26 mouse cellular contexts compared by ENCODE assay signal in genomic region chr14:75182831-75183230, GRCm38 (mm10). TPM values are rescaled to one million over a fixed set of nuclear protein-coding genes. Genes with fewer than 3 reads are reported as not detected.
DNase-seq lines count a peak whose midpoint lies in the region; ATAC-seq and TF ChIP-seq lines count a peak whose summit lies in the region.
"Had no signal": no experiment of that assay in that cellular context is flagged by ENCODE, and none has a peak within 500 bp of the region (broad histone marks: within the 10 kb centered on the region; RNA-seq: fewer than 3 reads in every experiment).

No protein-coding gene starts in this region.

- H3K27me3 ChIP-seq in spleen, adult 2 months (ENCODE audit: control insufficient read depth, insufficient read depth, low read length), result no peaks in the 10 kb centered on the region
- H3K27me3 ChIP-seq in liver, embryonic 16.5 days (ENCODE audit: control insufficient read depth, insufficient read depth, low read depth, low read length), result no peaks in the 10 kb centered on the region
- H3K27me3 ChIP-seq in midbrain, embryonic 14.5 days (ENCODE audit: control insufficient read depth, insufficient read depth, low read length), result no peaks in the 10 kb centered on the region
- H3K27me3 ChIP-seq: heart, embryonic 12.5 days; hindbrain, embryonic 12.5 days; midbrain, embryonic 12.5 days had no signal

- H3K36me3 ChIP-seq in spleen, adult 2 months (ENCODE audit: control insufficient read depth, insufficient read depth, low read length), result peaks cover 3% of the 10 kb centered on the region; the same call in 1 of the 2 replicates
- no peaks in the 10 kb centered on the region for H3K36me3 ChIP-seq in liver, embryonic 16.5 days (ENCODE audit: control insufficient read depth, insufficient read depth)
- no peaks in the 10 kb centered on the region for H3K36me3 ChIP-seq in midbrain, embryonic 14.5 days (ENCODE audit: control insufficient read depth, insufficient read depth, low read length)
- H3K36me3 ChIP-seq: heart, embryonic 12.5 days; hindbrain, embryonic 12.5 days; midbrain, embryonic 12.5 days had no signal

- H3K9me3 ChIP-seq in liver, embryonic 16.5 days (replicated peaks; ENCODE audit: control insufficient read depth, low read length), result no peaks in the 10 kb centered on the region
- H3K9me3 ChIP-seq in midbrain, embryonic 14.5 days (ENCODE audit: control insufficient read depth, low read length), result no peaks in the 10 kb centered on the region
- H3K9me3 ChIP-seq: heart, embryonic 12.5 days; hindbrain, embryonic 12.5 days; midbrain, embryonic 12.5 days had no signal

- H3K4me3 ChIP-seq in spleen, adult 2 months (ENCODE audit: extremely low read depth, insufficient read depth, insufficient read length), result peak overlapping the region; percentile 4; the same call in 1 of the 2 replicates
- no peak overlapping the region for H3K4me3 ChIP-seq in brown adipose tissue, adult 24 weeks (ENCODE audit: insufficient read depth, low read depth, low read length)
- no peak overlapping the region for H3K4me3 ChIP-seq in liver, embryonic 16.5 days (ENCODE audit: low read depth, low read length)
- H3K4me3 ChIP-seq in midbrain, embryonic 14.5 days (replicated peaks; ENCODE audit: low read depth, low read length), result no peak overlapping the region
- H3K4me3 ChIP-seq: heart, embryonic 12.5 days; hindbrain, embryonic 12.5 days; midbrain, embryonic 12.5 days had no signal

- no peak for TF ChIP-seq POLR2A in spleen, adult 2 months (IDR thresholded peaks at IDR 0.05; ENCODE audit: low read depth, low read length)

- WGBS in spleen, adult 2 months, result 37% methylated on average over 5 of the region's 5 CpGs
- 58% methylated on average over 5 of the region's 5 CpGs for WGBS in liver, embryonic 16.5 days (ENCODE audit: insufficient replicate concordance)
- 89% methylated on average over 5 of the region's 5 CpGs for WGBS in midbrain, embryonic 14.5 days

- no peak for ATAC-seq in liver, embryonic 16.5 days (ENCODE audit: low read depth)
- ATAC-seq in midbrain, embryonic 14.5 days (ENCODE audit: low FRiP score, low TSS enrichment), result no peak
- ATAC-seq: activated CD4-positive, CD25-positive, alpha-beta regulatory T cell, adult 4 months; forebrain, embryonic 14.5 days had no signal

- TF ChIP-seq CTCF in spleen, adult 2 months (IDR thresholded peaks at IDR 0.05; ENCODE audit: extremely low read depth, insufficient read depth, insufficient read length, insufficient replicate concordance), result no peak

- H3K4me2 ChIP-seq in liver, embryonic 16.5 days (ENCODE audit: low read depth, low read length), result peak overlapping the region; percentile 17
- no peak overlapping the region for H3K4me2 ChIP-seq in midbrain, embryonic 14.5 days (ENCODE audit: low read length)
- H3K4me2 ChIP-seq: heart, embryonic 12.5 days; hindbrain, embryonic 12.5 days; midbrain, embryonic 12.5 days had no signal

- H3K9ac ChIP-seq in liver, embryonic 16.5 days (ENCODE audit: low read depth, low read length), result 0 out of 2 replicates have a peak overlapping the region, but pooled peaks have one; percentile 33
- no peak overlapping the region for H3K9ac ChIP-seq in midbrain, embryonic 14.5 days (replicated peaks; ENCODE audit: low read length)
- H3K9ac ChIP-seq: heart, embryonic 12.5 days; hindbrain, embryonic 12.5 days; midbrain, embryonic 12.5 days had no signal

- H3K27ac ChIP-seq in spleen, adult 2 months (ENCODE audit: insufficient read depth, low read length), result peak overlapping the region; percentile 73
- peak overlapping the region; percentile 50 for H3K27ac ChIP-seq in brown adipose tissue, adult 24 weeks (replicated peaks; ENCODE audit: low read depth, low read length)
- peak overlapping the region; percentile 62 for H3K27ac ChIP-seq in liver, embryonic 16.5 days (ENCODE audit: low read length)
- H3K27ac ChIP-seq in midbrain, embryonic 14.5 days (replicated peaks; ENCODE audit: low read depth, low read length), result no peak overlapping the region
- H3K27ac ChIP-seq: hindbrain, embryonic 12.5 days; kidney, postnatal 0 days; midbrain, embryonic 12.5 days had no signal

- no peak for DNase-seq in spleen, adult 2 months (ENCODE audit: low read depth in 1 of 2, low spot score in 2 of 2)
- no peak for DNase-seq in spleen, postnatal 14 days (ENCODE audit: low spot score in 2 of 2)
- DNase-seq in kidney, postnatal 10 days, result no peak
- no peak for DNase-seq in midbrain, embryonic 14.5 days
- no peak for DNase-seq in thymus, adult 18-20 months
- DNase-seq: adrenal gland, adult 8-10 months; B cell, adult 2 months; cerebellum, adult 9-10 months; heart, postnatal 10 days; kidney, adult 18-20 months; left cerebral cortex, postnatal 4 days; lung, postnatal 10 days; spleen, adult 18-20 months had no signal

- peaks cover 48% of the 10 kb centered on the region for H3K4me1 ChIP-seq in spleen, adult 2 months (ENCODE audit: control insufficient read depth, insufficient read depth, insufficient read length)
- H3K4me1 ChIP-seq in brown adipose tissue, adult 24 weeks (ENCODE audit: control insufficient read depth, insufficient read depth, insufficient read length, low read length), result no peaks in the 10 kb centered on the region
- peaks cover 50% of the 10 kb centered on the region for H3K4me1 ChIP-seq in liver, embryonic 16.5 days (ENCODE audit: control insufficient read depth, low read depth, low read length)
- no peaks in the 10 kb centered on the region for H3K4me1 ChIP-seq in midbrain, embryonic 14.5 days (ENCODE audit: control insufficient read depth, insufficient read depth, low read length)
- H3K4me1 ChIP-seq: hindbrain, embryonic 12.5 days; midbrain, embryonic 12.5 days had no signal

RNA-seq across cellular contexts. Expression of gene Lcp1, which starts 51.9 kb away (rescaled TPM):
- 62.6 and 72.9 TPM in 2 replicates for polyA plus RNA-seq in spleen, adult 2 months (2012; rRNA removed)
- 13.4 and 14.5 TPM in 2 replicates for polyA plus RNA-seq in brown adipose tissue, adult 24 weeks (2012; ENCODE audit: insufficient read depth, insufficient read length, missing spikeins)
- 43.0 and 43.1 TPM in 2 replicates for polyA plus RNA-seq in liver, embryonic 16.5 days (2015; fragmentation: Nextera tagmentation; extraction: Ambion mirVana)
- polyA plus RNA-seq in midbrain, embryonic 14.5 days (2014; fragmentation: Nextera tagmentation; extraction: Ambion mirVana), result 5.1 and 19.0 TPM in 2 replicates

RNA-seq across cellular contexts. Expression of gene Lrrc63, which starts 52.1 kb away (rescaled TPM):
- 0.04 TPM in 1 of 2 replicates, not detected in the other for polyA plus RNA-seq in spleen, adult 2 months (2012; rRNA removed)
- not detected in 2 replicates for polyA plus RNA-seq in brown adipose tissue, adult 24 weeks (2012; ENCODE audit: insufficient read depth, insufficient read length, missing spikeins)
- 0.05 TPM in 1 of 2 replicates, not detected in the other for polyA plus RNA-seq in liver, embryonic 16.5 days (2015; fragmentation: Nextera tagmentation; extraction: Ambion mirVana)
- 0.08 TPM in 1 of 2 replicates, not detected in the other for polyA plus RNA-seq in midbrain, embryonic 14.5 days (2014; fragmentation: Nextera tagmentation; extraction: Ambion mirVana)
- polyA plus RNA-seq: activated CD4-positive, CD25-positive, alpha-beta regulatory T cell, adult 4 months; embryonic facial prominence, embryonic 14.5 days; forebrain, embryonic 14.5 days; heart, embryonic 12.5 days; kidney, postnatal 0 days; stomach, embryonic 14.5 days had no signal

RNA-seq across cellular contexts. Expression of gene Cpb2, which starts 59.3 kb away (rescaled TPM):
- not detected in 2 replicates for polyA plus RNA-seq in spleen, adult 2 months (2012; rRNA removed)
- not detected in 2 replicates for polyA plus RNA-seq in brown adipose tissue, adult 24 weeks (2012; ENCODE audit: insufficient read depth, insufficient read length, missing spikeins)
- 185 and 198 TPM in 2 replicates for polyA plus RNA-seq in liver, embryonic 16.5 days (2015; fragmentation: Nextera tagmentation; extraction: Ambion mirVana)
- polyA plus RNA-seq in midbrain, embryonic 14.5 days (2014; fragmentation: Nextera tagmentation; extraction: Ambion mirVana), result not detected in 2 replicates
- polyA plus RNA-seq: activated CD4-positive, CD25-positive, alpha-beta regulatory T cell, adult 4 months; brain, embryonic 14.5 days; embryonic facial prominence, embryonic 14.5 days; forebrain, embryonic 14.5 days; frontal cortex, adult 2 months; gonadal fat pad, adult 2 months; hindbrain, embryonic 12.5 days; midbrain, embryonic 12.5 days had no signal

Comparison
In these comparisons a context has a peak if more than half of its experiments do, and no peak if none do; other contexts are left out.
1. RNA of gene Cpb2, which starts 59.3 kb away (polyA plus RNA-seq): 185 to 198 TPM in liver, embryonic 16.5 days; not detected in spleen, adult 2 months, not detected in brown adipose tissue, adult 24 weeks and not detected in midbrain, embryonic 14.5 days; every median in the first group is over 100 times any median in the second.